Mouse (Mus musculus): ENCODE data around the gene Ptpre. TPM values are rescaled to one million over a fixed set of nuclear protein-coding genes. Genes with fewer than 3 reads are reported as not detected.

The Ptpre gene
- polyA plus RNA-seq, 1 experiment from 2014 or later = 3.0 TPM

DNA sequence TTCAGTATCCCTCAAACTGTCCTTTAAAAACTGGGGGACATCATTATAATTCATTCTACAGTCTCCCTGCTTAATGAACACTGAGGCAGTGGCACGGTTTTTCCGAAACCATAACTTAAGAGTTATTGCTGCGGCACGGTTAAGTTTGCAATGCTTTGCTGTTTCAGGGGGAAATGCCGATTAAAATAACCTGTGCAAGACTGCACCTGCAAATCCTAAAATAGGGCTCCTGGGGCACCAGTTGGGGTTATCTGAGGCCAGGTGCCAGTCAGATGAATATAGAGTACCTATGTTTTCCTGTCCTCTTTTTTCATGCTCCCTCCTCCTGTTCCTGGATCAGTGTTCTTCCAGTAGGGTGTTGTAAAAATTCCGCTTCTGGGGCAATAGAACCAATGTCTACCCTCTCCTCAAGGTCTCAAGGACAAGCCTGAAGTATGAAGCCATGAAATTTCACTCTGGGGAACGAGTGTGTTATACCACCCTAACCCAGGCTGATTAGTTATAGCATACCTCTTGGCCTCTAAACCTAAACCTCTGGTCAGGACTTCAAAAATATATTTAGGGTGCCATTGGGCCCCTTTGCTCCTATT is 179.8 kb downstream of the Ptpre start:
- Histone ChIP-seq H3K4me1 (ENCODE audit: control insufficient read depth, low read depth, low read length) (peaks cover 36% of the 10 kb centered on the region), H3K27me3 (ENCODE audit: control insufficient read depth, insufficient read depth, low read depth, low read length) (no peaks in the 10 kb centered on the region), H3K9me3 (replicated peaks; ENCODE audit: control insufficient read depth, low read length) (no peaks in the 10 kb centered on the region), H3K27ac (ENCODE audit: low read length) (peak overlapping the region; percentile 82), H3K36me3 (ENCODE audit: control insufficient read depth, insufficient read depth) (peaks cover 9% of the 10 kb centered on the region), H3K4me3 (ENCODE audit: low read depth, low read length) (peak overlapping the region; percentile 67), H3K9ac (ENCODE audit: low read depth, low read length) (peak overlapping the region; percentile 75), H3K4me2 (ENCODE audit: low read depth, low read length) (peak overlapping the region; percentile 92)
- ATAC-seq (ENCODE audit: low read depth) = no peak
- 50% methylated on average over 7 of the region's 7 CpGs for WGBS (ENCODE audit: insufficient replicate concordance)

DNA sequence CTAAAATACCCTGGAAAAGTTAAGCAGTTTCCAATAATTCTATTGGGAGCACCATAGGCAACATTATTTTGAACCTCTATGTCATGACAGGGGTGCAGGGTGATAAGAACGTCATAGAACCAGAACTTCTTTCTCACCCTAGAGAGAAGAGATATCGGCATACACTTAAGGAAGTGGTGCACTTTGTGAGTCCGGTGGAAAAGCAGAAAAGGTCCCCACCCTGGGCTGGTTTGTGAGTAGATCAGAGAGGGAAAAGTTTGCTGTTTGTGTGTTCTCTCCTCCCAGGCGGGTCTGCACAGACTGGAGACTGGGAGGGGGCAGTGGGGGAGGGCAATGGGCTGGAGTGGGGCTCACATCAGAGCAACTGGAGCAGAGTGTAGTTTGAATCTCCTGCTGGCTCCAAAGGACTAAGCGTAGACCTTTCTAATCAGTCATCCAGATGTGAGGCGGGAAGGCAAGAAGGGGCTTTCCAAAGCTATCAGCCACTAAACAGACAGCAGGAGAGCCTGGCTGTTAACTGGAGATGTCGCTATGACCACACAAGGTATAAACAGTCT is 184.2 kb downstream of the Ptpre start:
- H3K27me3 ChIP-seq (ENCODE audit: control insufficient read depth, insufficient read depth, low read depth, low read length) = 0 out of 2 replicates have a peak, but pooled peaks cover 2% of the 10 kb centered on the region
- peak overlapping the region; percentile 80 for H3K9ac ChIP-seq (ENCODE audit: low read depth, low read length)
- peaks cover 43% of the 10 kb centered on the region for H3K4me1 ChIP-seq (ENCODE audit: control insufficient read depth, low read depth, low read length)
- no peaks in the 10 kb centered on the region for H3K36me3 ChIP-seq (ENCODE audit: control insufficient read depth, insufficient read depth)
- peak overlapping the region; percentile 100 for H3K27ac ChIP-seq (ENCODE audit: low read length)
- peak overlapping the region; percentile 65 for H3K4me3 ChIP-seq (ENCODE audit: low read depth, low read length)
- H3K4me2 ChIP-seq (ENCODE audit: low read depth, low read length) = peak overlapping the region; percentile 72
- no peaks in the 10 kb centered on the region for H3K9me3 ChIP-seq (replicated peaks; ENCODE audit: control insufficient read depth, low read length)
- 16% methylated on average over 7 of the region's 7 CpGs for WGBS (ENCODE audit: insufficient replicate concordance)
- peak; percentile 92 for ATAC-seq (ENCODE audit: low read depth)

DNA sequence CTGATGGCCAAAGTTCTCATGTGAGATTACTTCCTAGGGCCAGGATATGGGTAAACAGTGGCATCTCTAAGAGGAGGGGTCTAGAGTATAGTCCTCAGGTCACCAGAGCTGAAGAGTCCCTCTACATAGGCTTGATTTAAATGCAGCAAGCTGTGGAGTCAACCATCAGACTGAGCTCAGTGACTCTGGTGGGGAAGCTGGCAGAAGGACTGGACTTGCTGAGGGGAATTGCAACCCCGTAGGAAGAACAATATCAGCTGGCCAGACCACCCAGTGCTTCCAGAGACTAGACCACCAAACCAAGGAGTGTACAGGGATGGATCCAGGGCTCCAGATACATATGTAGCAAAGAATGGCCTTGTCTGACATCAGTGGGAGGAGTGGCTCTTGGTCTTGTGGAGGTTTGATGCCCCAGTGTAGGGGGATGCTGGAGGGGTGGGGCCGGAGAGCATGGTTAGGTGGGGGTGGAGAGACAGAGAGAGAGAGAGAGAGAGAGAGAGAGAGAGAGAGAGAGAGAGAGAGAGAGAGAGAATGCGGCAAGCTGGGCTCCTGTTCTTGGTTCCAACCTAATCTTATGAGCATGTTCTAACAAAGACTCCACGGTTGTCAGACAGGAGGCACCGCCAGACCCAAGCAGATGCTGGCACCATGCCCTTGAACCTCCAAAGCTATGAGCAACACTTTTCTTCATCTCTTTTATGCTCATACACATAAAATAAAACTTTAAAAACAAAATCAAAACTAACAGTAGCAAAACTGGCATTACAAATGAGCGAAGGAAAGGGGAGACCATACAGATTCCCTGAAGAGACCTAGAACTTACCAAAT is 184.9 kb downstream of the Ptpre start:
- Histone ChIP-seq H3K9ac (ENCODE audit: low read depth, low read length) (peak overlapping the region; percentile 80), H3K27ac (ENCODE audit: low read length) (peak overlapping the region; percentile 100), H3K9me3 (replicated peaks; ENCODE audit: control insufficient read depth, low read length) (no peaks in the 10 kb centered on the region), H3K4me1 (ENCODE audit: control insufficient read depth, low read depth, low read length) (peaks cover 38% of the 10 kb centered on the region), H3K4me2 (ENCODE audit: low read depth, low read length) (peak overlapping the region; percentile 72), H3K27me3 (ENCODE audit: control insufficient read depth, insufficient read depth, low read depth, low read length) (0 out of 2 replicates have a peak, but pooled peaks cover 4% of the 10 kb centered on the region), H3K36me3 (ENCODE audit: control insufficient read depth, insufficient read depth) (no peaks in the 10 kb centered on the region), H3K4me3 (ENCODE audit: low read depth, low read length) (peak overlapping the region; percentile 65)
- WGBS (ENCODE audit: insufficient replicate concordance) = 35% methylated on average over 6 of the region's 6 CpGs
- ATAC-seq (ENCODE audit: low read depth) = peak; percentile 38

- WGBS (ENCODE audit: insufficient replicate concordance) = 65% methylated on average over 6 of the region's 6 CpGs
- peak overlapping the region; percentile 72 for H3K4me2 ChIP-seq (ENCODE audit: low read depth, low read length)
- peak overlapping the region; percentile 100 for H3K27ac ChIP-seq (ENCODE audit: low read length)
- peak overlapping the region; percentile 20; the same call in 1 of the 2 replicates for H3K4me3 ChIP-seq (ENCODE audit: low read depth, low read length)
- peaks cover 32% of the 10 kb centered on the region for H3K4me1 ChIP-seq (ENCODE audit: control insufficient read depth, low read depth, low read length)
- H3K36me3 ChIP-seq (ENCODE audit: control insufficient read depth, insufficient read depth) = no peaks in the 10 kb centered on the region
- H3K9ac ChIP-seq (ENCODE audit: low read depth, low read length) = peak overlapping the region; percentile 28
- H3K27me3 ChIP-seq (ENCODE audit: control insufficient read depth, insufficient read depth, low read depth, low read length) = 0 out of 2 replicates have a peak, but pooled peaks cover 4% of the 10 kb centered on the region
- ATAC-seq (ENCODE audit: low read depth) = no peak
- H3K9me3 ChIP-seq (replicated peaks; ENCODE audit: control insufficient read depth, low read length) = no peaks in the 10 kb centered on the region
These were observed 186.5 kb downstream of the Ptpre start for GRCm38 (mm10) chr7:135723672-135724341.

DNA sequence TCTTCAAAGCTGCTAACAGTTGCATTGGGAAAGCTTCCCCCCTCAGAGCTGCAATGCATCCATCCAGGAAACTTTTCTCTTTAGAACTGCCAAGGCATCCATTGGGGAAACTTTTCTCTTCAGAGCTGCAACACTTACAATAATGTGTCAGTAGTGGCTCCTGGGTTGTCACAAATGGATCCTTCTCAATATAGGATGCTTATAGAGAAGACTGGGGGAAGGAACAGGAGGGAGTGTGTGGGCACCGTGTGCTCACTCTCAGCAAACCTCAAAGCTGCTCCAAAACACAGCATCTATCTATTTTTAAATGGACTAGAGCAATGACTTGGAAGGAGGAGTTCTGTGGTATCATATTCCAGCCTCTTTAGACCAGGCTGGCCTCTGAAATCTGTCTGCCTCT is 189.4 kb downstream of the Ptpre start:
- 70% methylated on average over 1 of the region's 1 CpGs for WGBS (ENCODE audit: insufficient replicate concordance)
- Histone ChIP-seq H3K36me3 (ENCODE audit: control insufficient read depth, insufficient read depth) (no peaks in the 10 kb centered on the region), H3K4me2 (ENCODE audit: low read depth, low read length) (no peak overlapping the region), H3K9ac (ENCODE audit: low read depth, low read length) (no peak overlapping the region), H3K27ac (ENCODE audit: low read length) (no peak overlapping the region), H3K9me3 (replicated peaks; ENCODE audit: control insufficient read depth, low read length) (no peaks in the 10 kb centered on the region), H3K4me3 (ENCODE audit: low read depth, low read length) (no peak overlapping the region), H3K27me3 (ENCODE audit: control insufficient read depth, insufficient read depth, low read depth, low read length) (0 out of 2 replicates have a peak, but pooled peaks cover 4% of the 10 kb centered on the region), H3K4me1 (ENCODE audit: control insufficient read depth, low read depth, low read length) (peaks cover 20% of the 10 kb centered on the region)
- no peak for ATAC-seq (ENCODE audit: low read depth)

DNA sequence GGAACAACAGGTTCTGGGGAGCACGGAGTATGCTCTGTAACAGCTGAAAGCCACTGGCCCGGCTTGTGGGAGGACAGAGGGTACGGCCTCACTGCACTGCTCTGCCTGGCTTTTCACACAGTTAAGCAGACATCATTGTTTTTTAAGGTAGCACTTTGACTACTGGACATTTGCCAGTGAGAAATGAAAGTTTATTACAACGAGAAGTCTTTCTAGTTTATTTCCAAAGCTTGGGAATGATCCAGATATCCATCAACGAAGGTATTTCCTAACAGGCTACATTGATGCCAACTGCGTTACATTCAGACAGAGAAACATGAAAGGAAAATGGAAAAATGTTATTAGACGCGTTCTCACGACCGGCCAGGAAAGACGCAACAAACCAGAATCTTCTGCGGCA is 190.8 kb downstream of the Ptpre start:
- Histone ChIP-seq H3K27me3 (ENCODE audit: control insufficient read depth, insufficient read depth, low read depth, low read length) (0 out of 2 replicates have a peak, but pooled peaks cover 4% of the 10 kb centered on the region), H3K4me3 (ENCODE audit: low read depth, low read length) (no peak overlapping the region), H3K4me2 (ENCODE audit: low read depth, low read length) (no peak overlapping the region), H3K4me1 (ENCODE audit: control insufficient read depth, low read depth, low read length) (peaks cover 11% of the 10 kb centered on the region), H3K9me3 (replicated peaks; ENCODE audit: control insufficient read depth, low read length) (no peaks in the 10 kb centered on the region), H3K36me3 (ENCODE audit: control insufficient read depth, insufficient read depth) (no peaks in the 10 kb centered on the region), H3K9ac (ENCODE audit: low read depth, low read length) (no peak overlapping the region), H3K27ac (ENCODE audit: low read length) (no peak overlapping the region)
- WGBS (ENCODE audit: insufficient replicate concordance) = 86% methylated on average over 12 of the region's 12 CpGs
- ATAC-seq (ENCODE audit: low read depth) = no peak

- Histone ChIP-seq H3K9me3 (replicated peaks; ENCODE audit: control insufficient read depth, low read length) (no peaks in the 10 kb centered on the region), H3K9ac (ENCODE audit: low read depth, low read length) (no peak overlapping the region), H3K4me2 (ENCODE audit: low read depth, low read length) (no peak overlapping the region), H3K36me3 (ENCODE audit: control insufficient read depth, insufficient read depth) (no peaks in the 10 kb centered on the region), H3K27me3 (ENCODE audit: control insufficient read depth, insufficient read depth, low read depth, low read length) (no peaks in the 10 kb centered on the region), H3K27ac (ENCODE audit: low read length) (no peak overlapping the region), H3K4me1 (ENCODE audit: control insufficient read depth, low read depth, low read length) (peaks cover 13% of the 10 kb centered on the region), H3K4me3 (ENCODE audit: low read depth, low read length) (no peak overlapping the region)
- 77% methylated on average over 5 of the region's 5 CpGs for WGBS (ENCODE audit: insufficient replicate concordance)
- no peak for ATAC-seq (ENCODE audit: low read depth)
These were observed 197.1 kb downstream of the Ptpre start for GRCm38 (mm10) chr7:135734379-135734778.

- peaks cover 13% of the 10 kb centered on the region for H3K4me1 ChIP-seq (ENCODE audit: control insufficient read depth, low read depth, low read length)
- no peak overlapping the region for H3K9ac ChIP-seq (ENCODE audit: low read depth, low read length)
- no peak overlapping the region for H3K4me3 ChIP-seq (ENCODE audit: low read depth, low read length)
- WGBS (ENCODE audit: insufficient replicate concordance) = 73% methylated on average over 9 of the region's 9 CpGs
- H3K36me3 ChIP-seq (ENCODE audit: control insufficient read depth, insufficient read depth) = no peaks in the 10 kb centered on the region
- H3K27me3 ChIP-seq (ENCODE audit: control insufficient read depth, insufficient read depth, low read depth, low read length) = no peaks in the 10 kb centered on the region
- ATAC-seq (ENCODE audit: low read depth) = no peak
- no peaks in the 10 kb centered on the region for H3K9me3 ChIP-seq (replicated peaks; ENCODE audit: control insufficient read depth, low read length)
- H3K27ac ChIP-seq (ENCODE audit: low read length) = no peak overlapping the region
- H3K4me2 ChIP-seq (ENCODE audit: low read depth, low read length) = no peak overlapping the region
These were observed 197.8 kb downstream of the Ptpre start for GRCm38 (mm10) chr7:135734911-135735646.

All from liver, embryonic 16.5 days (tissue).